Mouse (Mus musculus) intestine, embryonic 15.5 days (tissue): ENCODE measurements around the gene Katnbl1. TPM values are rescaled to one million over a fixed set of nuclear protein-coding genes. Genes with fewer than 3 reads are reported as not detected.

Experiments used
- ATAC-seq: fragments of 200-750 bp; cut with Nextera tagmentation; 2 replicates; pipeline ENCODE4 v1.8.0; 2017; ENCODE audit warnings: moderate TSS enrichment, moderate library complexity
- H3K27ac ChIP-seq: fragments of 300-500 bp; sonication (generic); 2 replicates; pipeline ENCODE4 v1.5.1; 2015; ENCODE audit warnings: mild to moderate bottlenecking, inconsistent platforms
- H3K27me3 ChIP-seq: fragments of 300-500 bp; sonication (generic); replicated peaks from 2 replicates; pipeline ENCODE4 v1.6.1; 2015; ENCODE audit warnings: inconsistent platforms
- H3K36me3 ChIP-seq: fragments of 300-500 bp; sonication (generic); 2 replicates; pipeline ENCODE4 v1.6.1; 2015; ENCODE audit warnings: inconsistent platforms
- H3K4me1 ChIP-seq: fragments of 300-500 bp; sonication (generic); replicated peaks from 2 replicates; pipeline ENCODE4 v1.6.1; 2015; ENCODE audit warnings: inconsistent platforms
- H3K4me2 ChIP-seq: fragments of 300-500 bp; sonication (generic); replicated peaks from 2 replicates; pipeline ENCODE4 v1.6.1; 2015; ENCODE audit warnings: mild to moderate bottlenecking, inconsistent platforms
- H3K4me3 ChIP-seq: fragments of 300-500 bp; sonication (generic); replicated peaks from 2 replicates; pipeline ENCODE4 v1.5.1; 2015; ENCODE audit warnings: inconsistent platforms
- H3K9ac ChIP-seq: fragments of 300-500 bp; sonication (generic); 2 replicates; pipeline ENCODE4 v1.6.1; 2015; ENCODE audit warnings: inconsistent platforms
- H3K9me3 ChIP-seq: fragments of 300-500 bp; sonication (generic); 2 replicates; pipeline ENCODE4 v1.6.1; 2016; ENCODE audit warnings: inconsistent platforms
- WGBS: fragments of 180-500 bp; shearing (Covaris S2); methylation state at CpG from one replicate; pipeline ENCODE4 v1.1.7; 2015; 5-methylcytosine and 5-hydroxymethylcytosine counted together
- polyA plus RNA-seq: library from polyadenylated mRNA; unstranded; fragments of >200 nt; fragmentation: Nextera tagmentation; extraction: Ambion mirVana; gene quantifications from 2 replicates; pipeline ENCODE4 v1.2.1, GENCODE M21; 2015

Gene Katnbl1
- 35.2 and 43.0 TPM in 2 replicates for polyA plus RNA-seq

DNA sequence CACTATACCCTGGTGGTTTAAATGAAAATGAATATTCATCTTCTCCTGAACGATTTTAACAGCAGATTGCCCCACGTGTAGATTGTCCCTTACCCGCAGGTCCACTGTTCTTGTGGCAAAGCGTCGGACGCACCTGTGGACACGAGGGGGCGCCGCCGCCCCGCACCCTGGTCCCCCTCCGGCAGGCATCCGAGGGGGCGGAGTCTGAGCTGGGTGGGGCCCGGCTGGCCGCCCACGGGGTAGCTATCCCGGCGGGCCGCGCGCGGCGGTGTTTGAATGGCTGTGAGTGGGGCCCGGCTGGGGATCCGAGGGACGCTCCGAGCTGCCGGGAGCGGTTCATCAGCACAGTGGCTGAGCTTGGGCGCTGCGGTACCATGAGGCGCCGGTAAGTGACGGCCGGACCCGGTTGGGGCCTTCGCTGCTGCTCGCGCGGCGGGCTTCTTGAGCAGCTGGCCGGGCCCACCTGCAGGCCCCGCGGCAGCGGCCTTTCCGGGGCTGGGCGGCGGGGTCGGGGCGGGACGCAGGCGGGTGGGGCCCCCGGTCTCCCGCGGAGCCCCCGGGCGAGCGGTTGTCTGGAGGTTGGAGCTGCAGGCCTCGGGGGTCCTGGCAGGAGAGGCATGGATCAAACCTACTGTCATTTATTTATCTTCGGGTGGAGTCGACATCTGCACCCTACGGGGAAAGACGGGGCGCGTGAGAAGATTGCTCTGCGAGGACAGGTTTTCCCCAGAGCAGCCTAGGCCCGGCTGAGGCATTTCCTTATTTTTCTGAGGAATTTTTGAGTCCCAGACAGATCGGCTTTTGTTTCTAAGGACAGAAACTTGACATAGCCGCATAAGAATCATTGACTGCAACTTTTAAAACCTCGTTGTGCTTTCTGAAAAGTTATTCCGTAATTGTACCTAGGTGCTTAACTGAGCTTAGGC lies at the start of gene Katnbl1:
TSS of gene Katnbl1 (plus strand) at position 239 of the 926 bp plus-strand sequence.
- H3K27me3 ChIP-seq: no peaks in the 10 kb centered on the region
- H3K9me3 ChIP-seq: no peaks in the 10 kb centered on the region
- peak within 1 kb of the TSS; percentile 90 for H3K27ac ChIP-seq
- H3K9ac ChIP-seq: peak within 1 kb of the TSS; percentile 97
- H3K4me1 ChIP-seq: 0 out of 2 replicates have a peak, but pooled peaks cover 3% of the 10 kb centered on the region
- no peaks in the 10 kb centered on the region for H3K36me3 ChIP-seq
- H3K4me3 ChIP-seq: peak within 1 kb of the TSS; percentile 96
- H3K4me2 ChIP-seq: peak within 1 kb of the TSS; percentile 66
- peak; percentile 100 for ATAC-seq
- WGBS: under 1% methylated on average over 70 of the region's 72 CpGs

DNA sequence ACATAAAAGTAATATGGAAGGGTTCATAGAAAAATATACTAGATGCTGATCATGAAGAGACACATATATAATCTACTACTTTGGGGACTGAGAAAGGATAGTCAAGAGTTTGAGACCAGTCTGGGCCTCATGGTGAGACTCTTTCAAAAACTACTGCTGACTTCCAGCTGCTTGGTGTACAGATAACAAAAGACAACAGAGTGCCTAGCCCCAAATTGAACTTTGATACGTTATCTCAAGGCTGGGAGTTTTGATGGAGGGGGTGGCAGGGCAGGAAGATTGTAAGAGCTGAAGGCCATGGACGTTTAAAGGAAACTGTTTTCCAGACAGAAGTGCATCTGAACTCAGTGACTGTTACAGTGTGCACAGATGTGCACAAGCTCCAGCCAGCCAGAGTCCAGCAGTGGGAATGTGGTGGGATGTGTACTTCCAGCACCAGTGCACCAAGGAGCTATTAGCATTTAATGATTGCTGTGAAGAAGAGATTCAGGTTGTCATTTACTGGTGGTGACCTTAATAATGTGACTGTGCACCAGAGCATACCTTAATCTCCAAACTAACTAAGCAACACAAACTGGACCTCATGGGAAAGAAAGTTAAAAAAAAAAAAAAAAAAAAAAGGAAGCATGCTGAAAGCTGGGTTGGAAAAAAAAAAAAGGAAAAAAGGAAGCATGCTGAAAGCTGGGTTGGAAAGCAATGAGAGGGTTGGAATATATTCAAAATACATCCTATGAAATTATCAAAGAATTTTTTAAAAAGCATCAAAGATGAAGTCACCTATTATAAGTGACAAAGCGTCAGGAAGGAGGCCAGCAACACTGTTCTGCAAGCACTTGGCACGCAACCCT lies 46.7 kb upstream of the Katnbl1 start:
- 61% methylated on average over 4 of the region's 4 CpGs for WGBS
- Histone ChIP-seq H3K4me1 (no peaks in the 10 kb centered on the region), H3K27ac (no peak overlapping the region), H3K27me3 (no peaks in the 10 kb centered on the region), H3K4me3 (no peak overlapping the region), H3K36me3 (peaks cover 3% of the 10 kb centered on the region; the same call in 1 of the 2 replicates), H3K9ac (no peak overlapping the region), H3K9me3 (no peaks in the 10 kb centered on the region), H3K4me2 (no peak overlapping the region)
- peak; percentile 86 for ATAC-seq

DNA sequence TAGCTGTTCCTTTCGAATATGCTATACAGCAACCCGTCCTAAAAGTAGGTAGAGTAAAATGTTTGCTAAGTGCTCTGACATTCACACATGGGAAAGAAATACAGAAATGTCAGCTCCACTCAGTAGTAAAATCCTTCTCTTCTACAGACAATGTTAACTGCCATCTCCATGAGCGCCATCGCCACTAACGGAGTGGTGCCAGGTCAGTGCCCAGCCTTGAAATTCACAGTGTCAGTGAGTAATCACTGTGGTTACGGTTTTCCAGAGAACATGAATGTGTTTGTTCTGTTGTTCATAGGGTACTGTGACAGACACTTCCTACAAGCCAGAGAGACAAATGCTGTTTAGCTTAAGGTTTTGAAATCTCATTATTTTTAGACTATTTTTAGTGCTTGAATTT lies 41.8 kb upstream of the Katnbl1 start:
- H3K36me3 ChIP-seq: peaks cover 11% of the 10 kb centered on the region
- H3K4me3 ChIP-seq: no peak overlapping the region
- ATAC-seq: no peak
- H3K9me3 ChIP-seq: no peaks in the 10 kb centered on the region
- no peak overlapping the region for H3K4me2 ChIP-seq
- WGBS: 94% methylated on average over 6 of the region's 6 CpGs
- no peaks in the 10 kb centered on the region for H3K4me1 ChIP-seq
- no peaks in the 10 kb centered on the region for H3K27me3 ChIP-seq
- H3K9ac ChIP-seq: no peak overlapping the region
- H3K27ac ChIP-seq: no peak overlapping the region

DNA sequence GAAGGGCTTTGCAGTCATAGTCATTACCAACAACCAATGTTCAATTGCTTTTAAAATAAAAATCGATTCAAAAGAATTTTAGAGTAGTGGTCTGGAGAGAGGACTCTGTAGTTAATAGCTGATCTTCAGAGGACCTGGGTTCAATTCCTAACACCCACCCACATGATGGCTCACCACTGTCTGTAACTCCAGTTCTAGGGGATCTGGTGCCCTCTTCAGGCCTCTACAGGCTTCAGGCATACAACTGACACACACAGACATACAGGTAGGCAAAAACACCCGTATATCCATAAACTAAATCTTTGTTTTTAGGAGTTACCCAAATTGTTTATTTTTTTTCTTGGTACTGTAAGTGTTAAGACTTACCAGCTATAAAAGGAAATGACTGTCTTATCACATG lies 39.3 kb upstream of the Katnbl1 start:
- Histone ChIP-seq H3K4me1 (no peaks in the 10 kb centered on the region), H3K9me3 (no peaks in the 10 kb centered on the region), H3K9ac (no peak overlapping the region), H3K27ac (no peak overlapping the region), H3K4me3 (no peak overlapping the region), H3K27me3 (no peaks in the 10 kb centered on the region), H3K4me2 (no peak overlapping the region), H3K36me3 (peaks cover 11% of the 10 kb centered on the region)
- 91% methylated on average over 2 of the region's 2 CpGs for WGBS
- no peak for ATAC-seq

DNA sequence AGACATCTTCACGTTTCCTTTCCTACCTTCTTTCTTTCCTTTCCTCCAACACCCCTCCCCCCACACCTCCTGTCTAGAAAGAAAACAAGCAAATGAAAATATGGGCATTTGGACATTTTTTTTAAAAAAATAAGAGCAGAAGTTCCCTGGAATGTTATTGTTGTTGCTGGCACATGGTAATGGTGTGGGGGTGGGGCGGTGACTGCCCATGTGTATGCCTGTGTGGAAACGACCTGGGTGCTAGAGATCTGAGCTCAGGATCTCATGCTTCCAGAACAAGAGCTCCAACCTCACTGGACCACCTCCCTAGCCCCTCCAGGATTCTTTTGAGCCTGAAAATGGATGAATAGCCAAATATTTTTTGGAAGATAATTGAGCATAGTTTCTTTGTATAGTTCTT lies 37.9 kb upstream of the Katnbl1 start:
- Histone ChIP-seq H3K36me3 (peaks cover 8% of the 10 kb centered on the region), H3K9ac (no peak overlapping the region), H3K4me2 (no peak overlapping the region), H3K4me3 (no peak overlapping the region), H3K27ac (no peak overlapping the region), H3K27me3 (no peaks in the 10 kb centered on the region), H3K4me1 (no peaks in the 10 kb centered on the region), H3K9me3 (no peaks in the 10 kb centered on the region)
- ATAC-seq: no peak
- 66% methylated on average over 3 of the region's 3 CpGs for WGBS

DNA sequence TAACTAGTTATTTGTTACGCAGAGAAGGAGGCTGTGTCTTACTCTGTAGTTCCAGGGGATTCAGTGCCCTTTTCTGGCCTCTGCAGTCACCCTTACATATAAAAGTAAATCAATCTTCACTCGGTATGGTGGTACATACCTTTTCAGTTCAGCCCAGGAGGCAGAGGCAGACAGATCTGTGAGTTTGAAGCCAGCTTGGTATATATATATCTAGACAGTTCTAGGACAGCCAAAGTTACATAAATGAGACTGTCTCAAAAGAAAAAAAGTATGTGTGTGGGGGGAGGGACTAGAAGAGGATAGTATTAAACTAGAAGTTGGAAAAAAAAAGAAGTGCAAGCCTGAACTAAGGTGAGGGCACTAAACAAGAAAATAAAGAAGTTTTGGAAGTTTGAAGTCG lies 30.8 kb upstream of the Katnbl1 start:
- Histone ChIP-seq H3K4me1 (no peaks in the 10 kb centered on the region), H3K27me3 (no peaks in the 10 kb centered on the region), H3K9me3 (no peaks in the 10 kb centered on the region), H3K4me3 (no peak overlapping the region), H3K9ac (no peak overlapping the region), H3K27ac (no peak overlapping the region), H3K36me3 (peaks cover 3% of the 10 kb centered on the region; the same call in 1 of the 2 replicates), H3K4me2 (no peak overlapping the region)
- WGBS: 92% methylated on average over 3 of the region's 3 CpGs
- no peak for ATAC-seq

DNA sequence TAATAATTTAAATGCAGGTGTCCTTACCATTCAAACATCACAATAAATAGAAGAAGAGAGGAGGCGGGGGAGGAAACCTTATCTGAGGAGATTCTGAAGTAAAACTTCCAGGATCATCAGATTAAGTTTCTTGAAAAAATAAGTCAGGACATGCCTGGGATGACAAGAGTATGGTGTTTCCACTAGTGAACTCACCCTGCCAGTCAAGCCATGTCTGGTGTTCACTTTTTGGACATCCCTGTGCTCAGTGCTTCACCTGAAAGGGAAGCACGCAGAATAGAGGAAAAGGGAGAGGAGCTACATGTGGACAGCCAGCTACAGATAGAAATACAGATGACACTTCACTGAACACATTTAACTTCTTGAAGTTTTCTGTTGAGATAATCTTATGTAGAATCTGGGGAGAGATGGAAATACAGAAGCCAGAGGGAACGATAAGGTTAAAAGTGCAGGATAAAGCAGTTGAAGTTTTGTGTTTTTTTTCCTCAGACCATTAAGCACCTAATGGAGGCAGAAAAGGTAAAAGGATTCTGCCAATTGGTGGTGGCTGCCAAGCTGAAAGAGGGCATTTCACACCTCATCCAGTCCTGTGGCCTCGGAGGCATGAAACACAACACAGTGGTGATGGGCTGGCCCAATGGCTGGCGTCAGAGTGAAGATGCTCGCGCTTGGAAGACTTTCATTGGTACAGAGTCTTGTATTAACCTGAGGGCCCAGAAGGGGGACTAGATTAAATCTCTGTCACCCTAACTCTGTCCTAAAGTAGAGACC lies 25.1 kb upstream of the Katnbl1 start:
- H3K27ac ChIP-seq: no peak overlapping the region
- peaks cover 11% of the 10 kb centered on the region; the same call in 1 of the 2 replicates for H3K36me3 ChIP-seq
- no peak for ATAC-seq
- no peak overlapping the region for H3K4me3 ChIP-seq
- H3K4me2 ChIP-seq: no peak overlapping the region
- WGBS: 89% methylated on average over 7 of the region's 7 CpGs
- H3K9me3 ChIP-seq: no peaks in the 10 kb centered on the region
- H3K4me1 ChIP-seq: no peaks in the 10 kb centered on the region
- H3K27me3 ChIP-seq: no peaks in the 10 kb centered on the region
- no peak overlapping the region for H3K9ac ChIP-seq

DNA sequence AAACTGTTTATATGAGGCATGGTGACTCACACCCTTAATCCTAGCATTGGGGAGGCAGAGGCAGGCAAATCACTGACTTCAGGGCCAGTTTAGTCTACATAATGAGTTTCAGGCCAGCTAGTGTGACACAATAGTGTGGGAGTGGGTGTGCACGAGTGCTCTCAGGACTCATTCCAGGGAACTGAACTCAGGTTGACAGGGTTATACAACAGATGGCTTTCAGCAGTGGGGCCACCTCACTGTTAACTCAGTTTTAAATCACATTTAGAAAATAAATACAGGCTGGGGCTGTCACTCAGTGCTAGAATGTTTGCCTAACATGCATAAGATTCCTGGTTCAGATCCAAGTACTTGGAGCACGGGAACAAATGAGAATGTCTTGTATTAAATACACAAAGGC lies 19.4 kb upstream of the Katnbl1 start:
- no peak overlapping the region for H3K4me3 ChIP-seq
- H3K9me3 ChIP-seq: no peaks in the 10 kb centered on the region
- H3K4me2 ChIP-seq: no peak overlapping the region
- no peak for ATAC-seq
- H3K4me1 ChIP-seq: no peaks in the 10 kb centered on the region
- no peak overlapping the region for H3K9ac ChIP-seq
- no peak overlapping the region for H3K27ac ChIP-seq
- WGBS: 64% methylated on average over 2 of the region's 2 CpGs
- peaks cover 23% of the 10 kb centered on the region; the same call in 1 of the 2 replicates for H3K36me3 ChIP-seq
- no peaks in the 10 kb centered on the region for H3K27me3 ChIP-seq

DNA sequence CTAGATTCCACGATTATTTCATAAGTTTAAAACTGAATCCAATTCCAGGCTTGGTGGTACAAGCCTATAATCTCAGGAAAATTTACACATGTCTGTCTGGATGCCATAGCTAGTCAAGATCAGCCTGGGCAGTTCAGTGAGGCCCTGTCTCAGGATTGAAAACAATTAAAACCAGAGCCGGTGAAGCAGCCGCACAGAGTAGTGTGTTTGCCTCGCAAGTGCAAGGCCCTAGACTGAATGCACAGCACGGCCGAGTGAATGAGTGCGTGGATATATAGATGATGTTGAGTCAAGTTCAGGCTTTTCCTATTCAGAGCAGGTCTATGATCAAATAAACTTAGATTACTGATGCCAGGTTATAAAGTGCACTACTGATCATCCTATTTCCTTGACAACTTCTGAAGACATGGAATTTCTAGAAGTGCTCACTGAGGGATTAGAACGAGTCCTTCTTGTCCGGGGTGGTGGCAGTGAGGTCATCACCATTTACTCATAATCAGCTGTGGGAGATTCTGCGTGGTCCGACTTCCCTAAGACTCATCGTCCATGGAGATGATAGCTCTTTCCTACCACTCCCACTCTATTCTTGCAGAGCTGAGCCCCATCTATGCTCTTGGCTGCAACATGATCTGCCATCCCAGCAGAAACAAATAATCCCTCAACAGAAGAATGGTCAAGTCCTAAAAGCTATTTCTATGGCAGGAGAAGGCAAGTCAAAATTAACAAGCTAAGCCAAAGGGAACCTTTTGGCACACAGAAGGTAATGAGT lies 18.8 kb upstream of the Katnbl1 start:
- H3K4me1 ChIP-seq: no peaks in the 10 kb centered on the region
- WGBS: 80% methylated on average over 12 of the region's 12 CpGs
- no peaks in the 10 kb centered on the region for H3K27me3 ChIP-seq
- peaks cover 24% of the 10 kb centered on the region; the same call in 1 of the 2 replicates for H3K36me3 ChIP-seq
- no peak overlapping the region for H3K27ac ChIP-seq
- H3K4me2 ChIP-seq: no peak overlapping the region
- H3K9ac ChIP-seq: no peak overlapping the region
- no peak overlapping the region for H3K4me3 ChIP-seq
- ATAC-seq: no peak
- H3K9me3 ChIP-seq: no peaks in the 10 kb centered on the region

DNA sequence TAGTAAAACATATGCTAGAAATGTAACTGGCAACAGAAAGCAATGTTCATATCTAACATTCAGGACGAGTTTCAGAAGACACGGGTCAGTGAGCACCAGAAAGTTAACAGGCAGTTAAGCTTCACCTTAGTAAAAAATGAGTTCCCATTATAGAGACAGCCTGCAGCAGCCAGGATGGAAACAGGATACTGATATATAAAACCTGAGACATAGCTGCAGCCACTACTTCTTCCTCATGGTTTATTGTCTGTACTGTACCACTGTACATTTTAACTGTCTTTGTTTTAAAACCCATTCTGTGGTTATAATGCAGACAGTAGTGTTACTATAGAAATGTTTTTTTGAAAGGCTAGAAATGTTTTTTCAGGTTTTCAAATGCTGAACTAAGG lies 18.2 kb upstream of the Katnbl1 start:
- no peaks in the 10 kb centered on the region for H3K4me1 ChIP-seq
- H3K27me3 ChIP-seq: no peaks in the 10 kb centered on the region
- H3K4me3 ChIP-seq: no peak overlapping the region
- H3K36me3 ChIP-seq: peaks cover 24% of the 10 kb centered on the region; the same call in 1 of the 2 replicates
- ATAC-seq: no peak
- no peak overlapping the region for H3K4me2 ChIP-seq
- WGBS: 83% methylated on average over 2 of the region's 2 CpGs
- no peaks in the 10 kb centered on the region for H3K9me3 ChIP-seq
- no peak overlapping the region for H3K9ac ChIP-seq
- no peak overlapping the region for H3K27ac ChIP-seq

DNA sequence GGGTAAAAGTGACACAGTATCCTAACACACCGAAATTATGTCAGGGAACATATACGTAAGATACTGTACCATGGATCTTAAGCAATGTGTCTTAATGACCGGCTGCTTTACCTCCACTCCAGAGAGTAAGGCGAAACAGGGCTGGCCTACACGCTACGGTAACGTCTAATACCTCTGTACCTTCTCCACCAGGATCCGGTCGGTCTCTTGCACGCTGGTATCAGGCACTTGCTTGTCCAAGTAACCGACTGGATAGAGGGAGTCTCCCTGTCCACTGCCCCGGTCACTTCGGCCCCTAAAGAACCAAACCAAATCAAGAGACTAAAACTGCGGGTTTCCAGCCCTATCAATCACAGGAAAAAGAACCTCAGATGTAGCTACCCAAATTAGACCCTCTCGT lies 11.8 kb upstream of the Katnbl1 start:
- peak; percentile 62 for ATAC-seq
- peaks cover 11% of the 10 kb centered on the region; the same call in 1 of the 2 replicates for H3K36me3 ChIP-seq
- no peaks in the 10 kb centered on the region for H3K9me3 ChIP-seq
- H3K4me2 ChIP-seq: peak overlapping the region; percentile 85
- H3K4me3 ChIP-seq: peak overlapping the region; percentile 92
- peaks cover 5% of the 10 kb centered on the region; the same call in 1 of the 2 replicates for H3K4me1 ChIP-seq
- no peaks in the 10 kb centered on the region for H3K27me3 ChIP-seq
- 17% methylated on average over 15 of the region's 15 CpGs for WGBS
- H3K27ac ChIP-seq: no peak overlapping the region
- H3K9ac ChIP-seq: peak overlapping the region; percentile 87
